Mouse (Mus musculus): ENCODE measurements around the gene Cbwd1. TPM values are rescaled to one million over a fixed set of nuclear protein-coding genes. Genes with fewer than 3 reads are reported as not detected.

The Cbwd1 gene
- polyA plus RNA-seq, 1 experiment from 2014 or later: 22.4 TPM

GRCm38 (mm10) chr19:24993526-24993925 is 32.1 kb upstream of the Cbwd1 start:
- Histone ChIP-seq H3K27ac (no peak overlapping the region), H3K4me3 (no peak overlapping the region), H3K4me1 (no peaks in the 10 kb centered on the region), H3K36me3 (no peaks in the 10 kb centered on the region), H3K9me3 (no peaks in the 10 kb centered on the region), H3K9ac (no peak overlapping the region), H3K4me2 (replicated peaks) (no peak overlapping the region), H3K27me3 (replicated peaks) (peaks cover 22% of the 10 kb centered on the region)
- no peak for ATAC-seq (ENCODE audit: low FRiP score, low read depth)
- 66% methylated on average over 6 of the region's 6 CpGs for WGBS

- ATAC-seq (ENCODE audit: low FRiP score, low read depth): no peak
- no peak overlapping the region for H3K27ac ChIP-seq
- H3K4me2 ChIP-seq (replicated peaks): no peak overlapping the region
- 78% methylated on average over 7 of the region's 7 CpGs for whole genome bisulfite sequencing
- no peaks in the 10 kb centered on the region for H3K27me3 ChIP-seq (replicated peaks)
- no peak overlapping the region for H3K4me3 ChIP-seq
- H3K4me1 ChIP-seq: no peaks in the 10 kb centered on the region
- H3K9ac ChIP-seq: no peak overlapping the region
- H3K36me3 ChIP-seq: no peaks in the 10 kb centered on the region
- H3K9me3 ChIP-seq: no peaks in the 10 kb centered on the region
Measured at GRCm38 (mm10) chr19:24990138-24990822, 28.9 kb upstream of the Cbwd1 start.

GRCm38 (mm10) chr19:24988831-24989230 is 27.4 kb upstream of the Cbwd1 start:
- no peak overlapping the region for H3K9ac ChIP-seq
- WGBS: 82% methylated on average over 5 of the region's 5 CpGs
- no peaks in the 10 kb centered on the region for H3K9me3 ChIP-seq
- H3K4me3 ChIP-seq: no peak overlapping the region
- ATAC-seq (ENCODE audit: low FRiP score, low read depth): no peak
- no peaks in the 10 kb centered on the region for H3K27me3 ChIP-seq (replicated peaks)
- H3K36me3 ChIP-seq: no peaks in the 10 kb centered on the region
- H3K4me1 ChIP-seq: no peaks in the 10 kb centered on the region
- no peak overlapping the region for H3K27ac ChIP-seq
- no peak overlapping the region for H3K4me2 ChIP-seq (replicated peaks)

DNA sequence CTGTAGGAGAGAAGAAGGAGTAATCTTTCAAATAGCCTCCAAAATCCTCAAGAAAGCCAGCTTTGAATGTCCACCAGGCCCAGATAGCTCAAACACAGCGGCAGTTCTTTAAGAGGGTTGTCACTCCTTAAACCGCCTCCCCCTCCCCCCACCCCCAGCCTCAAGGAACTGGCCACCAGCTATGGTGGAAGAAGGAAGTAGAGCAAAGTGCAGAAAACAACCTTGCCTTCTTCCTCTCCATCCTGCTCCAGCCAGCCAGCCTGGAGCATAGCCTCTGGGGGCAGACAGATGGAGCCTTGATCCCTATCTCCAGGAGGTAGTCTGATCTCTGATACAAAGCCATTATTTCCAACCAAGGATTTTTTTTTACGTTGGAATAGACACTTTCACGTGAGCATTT is 25.9 kb upstream of the Cbwd1 start:
- Histone ChIP-seq H3K4me2 (replicated peaks) (no peak overlapping the region), H3K36me3 (no peaks in the 10 kb centered on the region), H3K9me3 (no peaks in the 10 kb centered on the region), H3K27ac (no peak overlapping the region), H3K27me3 (replicated peaks) (no peaks in the 10 kb centered on the region), H3K9ac (no peak overlapping the region), H3K4me1 (no peaks in the 10 kb centered on the region), H3K4me3 (no peak overlapping the region)
- 70% methylated on average over 4 of the region's 4 CpGs for WGBS
- ATAC-seq (ENCODE audit: low FRiP score, low read depth): no peak

- Histone ChIP-seq H3K27ac (no peak overlapping the region), H3K36me3 (no peaks in the 10 kb centered on the region), H3K9ac (no peak overlapping the region), H3K27me3 (replicated peaks) (no peaks in the 10 kb centered on the region), H3K4me3 (no peak overlapping the region), H3K4me2 (replicated peaks) (no peak overlapping the region), H3K4me1 (no peaks in the 10 kb centered on the region), H3K9me3 (no peaks in the 10 kb centered on the region)
- ATAC-seq (ENCODE audit: low FRiP score, low read depth): no peak
- 93% methylated on average over 2 of the region's 2 CpGs for WGBS
Measured at GRCm38 (mm10) chr19:24985045-24985444, 23.6 kb upstream of the Cbwd1 start.

DNA sequence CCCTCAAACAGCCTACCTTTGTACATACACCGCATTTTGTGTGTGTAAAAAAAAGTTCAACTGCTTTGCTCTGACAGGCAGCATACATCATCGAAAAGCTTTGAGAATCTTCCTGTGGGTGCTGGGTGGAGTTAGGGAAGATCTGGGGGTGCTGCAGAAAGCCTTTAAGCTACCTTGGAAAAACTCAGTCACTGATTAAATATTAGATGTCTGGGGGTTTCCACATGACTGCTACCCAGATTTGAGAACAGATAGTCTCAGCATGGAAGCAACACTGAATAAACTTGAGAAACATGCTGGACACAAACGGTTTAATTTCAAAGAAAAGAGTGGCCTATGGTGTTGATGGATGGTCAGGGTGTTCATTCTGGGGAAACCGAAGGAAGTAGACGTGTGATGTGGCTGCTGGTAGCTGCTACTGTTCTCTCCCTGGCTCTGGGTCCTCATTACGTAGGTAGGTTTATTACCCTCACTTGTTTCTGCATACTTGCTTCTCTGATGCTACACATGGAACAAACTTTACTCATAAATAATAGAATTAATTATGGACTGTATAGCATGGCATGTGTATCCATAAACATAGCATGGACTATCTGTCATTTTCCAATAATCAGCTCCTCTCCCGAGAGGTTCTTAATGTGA is 22.6 kb upstream of the Cbwd1 start:
- Histone ChIP-seq H3K36me3 (no peaks in the 10 kb centered on the region), H3K9me3 (no peaks in the 10 kb centered on the region), H3K27ac (no peak overlapping the region), H3K27me3 (replicated peaks) (no peaks in the 10 kb centered on the region), H3K9ac (no peak overlapping the region), H3K4me2 (replicated peaks) (no peak overlapping the region), H3K4me3 (no peak overlapping the region), H3K4me1 (no peaks in the 10 kb centered on the region)
- 78% methylated on average over 7 of the region's 7 CpGs for WGBS
- ATAC-seq (ENCODE audit: low FRiP score, low read depth): no peak

- Histone ChIP-seq H3K27ac (no peak overlapping the region), H3K36me3 (no peaks in the 10 kb centered on the region), H3K4me1 (no peaks in the 10 kb centered on the region), H3K4me2 (replicated peaks) (no peak overlapping the region), H3K4me3 (no peak overlapping the region), H3K27me3 (replicated peaks) (no peaks in the 10 kb centered on the region), H3K9me3 (no peaks in the 10 kb centered on the region), H3K9ac (no peak overlapping the region)
- WGBS: 86% methylated on average over 4 of the region's 4 CpGs
- ATAC-seq (ENCODE audit: low FRiP score, low read depth): no peak
Measured at GRCm38 (mm10) chr19:24983050-24983449, 21.6 kb upstream of the Cbwd1 start.

DNA sequence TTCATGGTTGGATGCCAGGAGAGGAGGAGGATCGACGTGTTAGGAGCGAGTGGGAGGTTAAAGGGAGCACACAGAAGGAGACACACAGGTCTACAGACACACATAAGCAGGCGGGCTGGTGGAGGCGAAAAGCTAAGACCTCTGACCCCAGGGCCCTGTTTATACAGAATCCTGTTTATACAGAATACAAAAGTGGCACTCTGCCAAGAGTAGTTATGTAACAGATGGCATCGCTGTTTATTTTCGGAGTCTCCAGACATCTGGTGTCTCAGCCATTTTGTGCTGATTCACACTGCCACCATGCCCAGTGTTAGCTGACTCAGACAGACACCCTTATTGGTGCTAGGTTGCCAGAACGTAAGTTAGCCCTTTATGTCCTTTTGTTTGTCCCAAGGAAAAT is 19.9 kb upstream of the Cbwd1 start:
- Histone ChIP-seq H3K27me3 (replicated peaks) (no peaks in the 10 kb centered on the region), H3K4me1 (no peaks in the 10 kb centered on the region), H3K4me3 (no peak overlapping the region), H3K36me3 (no peaks in the 10 kb centered on the region), H3K27ac (no peak overlapping the region), H3K9me3 (no peaks in the 10 kb centered on the region), H3K9ac (no peak overlapping the region), H3K4me2 (replicated peaks) (no peak overlapping the region)
- 0 out of 2 replicates have a peak, but pooled peaks have one; percentile 33 for ATAC-seq (ENCODE audit: low FRiP score, low read depth)
- WGBS: 52% methylated on average over 8 of the region's 8 CpGs

DNA sequence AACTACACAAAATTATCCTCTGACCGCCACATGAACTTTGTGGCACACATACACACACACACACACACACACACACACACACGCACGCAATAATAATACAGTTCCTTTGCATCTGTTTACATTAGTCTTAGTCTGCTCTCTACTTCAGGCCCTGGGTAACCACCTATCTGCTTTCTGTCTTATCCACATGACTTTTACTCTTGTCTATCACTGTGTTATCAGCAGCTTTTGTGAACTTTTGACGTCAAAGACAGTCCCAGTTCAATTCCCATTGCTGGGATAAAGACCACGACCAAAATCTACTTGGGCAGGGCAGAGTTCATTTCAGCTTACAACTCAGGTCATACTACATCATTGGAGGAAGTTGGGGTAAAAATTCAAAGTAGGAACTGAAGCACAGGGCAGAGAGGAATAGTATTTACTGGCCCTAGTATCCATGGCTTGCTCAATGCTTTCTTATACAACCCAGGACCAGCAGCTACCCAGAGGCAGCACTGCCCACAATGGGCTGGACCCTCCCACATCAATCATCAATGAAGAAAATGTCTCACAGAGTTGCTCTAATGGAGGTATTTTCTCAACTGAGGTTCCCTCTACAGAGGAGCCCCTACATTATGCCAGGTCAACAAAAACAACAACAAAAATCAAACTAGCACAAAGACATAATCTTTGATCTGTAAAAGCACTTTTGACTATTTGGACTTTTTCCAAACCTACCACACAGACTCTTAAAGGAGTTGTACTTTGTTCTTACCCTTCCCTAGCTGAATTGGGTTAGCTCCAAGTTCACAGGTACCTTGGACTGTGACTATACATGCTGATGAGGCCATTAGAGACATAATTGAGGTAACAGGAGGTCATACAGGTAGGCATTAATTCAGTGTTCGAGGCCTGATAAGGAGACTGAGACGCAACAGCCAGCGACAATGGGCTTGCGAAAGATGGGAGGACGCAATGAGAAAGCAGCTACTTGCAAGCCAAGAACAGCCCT is 17.7 kb upstream of the Cbwd1 start:
- ATAC-seq (ENCODE audit: low FRiP score, low read depth): no peak
- H3K4me2 ChIP-seq (replicated peaks): no peak overlapping the region
- H3K36me3 ChIP-seq: no peaks in the 10 kb centered on the region
- H3K27ac ChIP-seq: no peak overlapping the region
- no peak overlapping the region for H3K4me3 ChIP-seq
- no peaks in the 10 kb centered on the region for H3K9me3 ChIP-seq
- H3K27me3 ChIP-seq (replicated peaks): no peaks in the 10 kb centered on the region
- no peaks in the 10 kb centered on the region for H3K4me1 ChIP-seq
- H3K9ac ChIP-seq: no peak overlapping the region
- WGBS: 89% methylated on average over 10 of the region's 10 CpGs

GRCm38 (mm10) chr19:24977991-24978390 is 16.6 kb upstream of the Cbwd1 start:
- H3K9me3 ChIP-seq: no peaks in the 10 kb centered on the region
- 74% methylated on average over 11 of the region's 11 CpGs for WGBS
- no peaks in the 10 kb centered on the region for H3K36me3 ChIP-seq
- H3K4me3 ChIP-seq: no peak overlapping the region
- no peaks in the 10 kb centered on the region for H3K27me3 ChIP-seq (replicated peaks)
- ATAC-seq (ENCODE audit: low FRiP score, low read depth): no peak
- no peaks in the 10 kb centered on the region for H3K4me1 ChIP-seq
- no peak overlapping the region for H3K27ac ChIP-seq
- H3K9ac ChIP-seq: no peak overlapping the region
- no peak overlapping the region for H3K4me2 ChIP-seq (replicated peaks)

DNA sequence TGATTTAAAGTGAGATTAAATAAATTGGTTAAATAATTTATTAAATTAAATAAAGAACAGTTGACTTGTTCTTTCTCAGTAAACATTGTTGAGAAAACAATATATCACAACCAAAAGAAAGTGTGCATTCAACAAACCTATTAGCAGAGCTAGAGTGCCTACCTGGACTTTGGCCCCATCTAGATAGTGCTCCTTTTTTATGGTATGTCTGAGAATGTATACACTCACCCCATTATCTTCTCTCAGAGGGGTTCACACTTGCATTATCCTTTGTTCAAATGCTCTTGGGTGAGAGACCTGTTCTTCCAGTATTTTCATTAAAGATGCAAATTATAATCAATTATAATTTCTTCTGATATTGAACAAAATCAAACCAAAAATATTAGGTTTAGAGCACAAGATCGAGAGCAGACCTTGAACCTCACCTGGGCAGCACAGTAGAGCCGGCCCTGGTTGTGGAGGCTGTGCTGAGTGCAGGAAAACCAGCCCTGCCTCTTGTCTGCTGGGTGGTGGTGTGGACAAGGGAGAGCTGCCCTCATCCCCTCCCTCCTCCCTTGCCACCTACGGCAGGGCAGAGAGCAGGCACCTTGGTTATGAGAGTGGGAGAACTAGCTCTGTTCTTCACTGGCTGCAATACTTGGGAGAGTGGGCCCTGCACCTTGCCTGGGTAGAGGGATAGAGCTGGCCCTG is 11.4 kb upstream of the Cbwd1 start:
- no peak for ATAC-seq (ENCODE audit: low FRiP score, low read depth)
- Histone ChIP-seq H3K9me3 (no peaks in the 10 kb centered on the region), H3K4me3 (no peak overlapping the region), H3K27me3 (replicated peaks) (no peaks in the 10 kb centered on the region), H3K9ac (no peak overlapping the region), H3K36me3 (no peaks in the 10 kb centered on the region), H3K4me2 (replicated peaks) (no peak overlapping the region), H3K4me1 (no peaks in the 10 kb centered on the region), H3K27ac (no peak overlapping the region)
- 81% methylated on average over 3 of the region's 3 CpGs for WGBS

DNA sequence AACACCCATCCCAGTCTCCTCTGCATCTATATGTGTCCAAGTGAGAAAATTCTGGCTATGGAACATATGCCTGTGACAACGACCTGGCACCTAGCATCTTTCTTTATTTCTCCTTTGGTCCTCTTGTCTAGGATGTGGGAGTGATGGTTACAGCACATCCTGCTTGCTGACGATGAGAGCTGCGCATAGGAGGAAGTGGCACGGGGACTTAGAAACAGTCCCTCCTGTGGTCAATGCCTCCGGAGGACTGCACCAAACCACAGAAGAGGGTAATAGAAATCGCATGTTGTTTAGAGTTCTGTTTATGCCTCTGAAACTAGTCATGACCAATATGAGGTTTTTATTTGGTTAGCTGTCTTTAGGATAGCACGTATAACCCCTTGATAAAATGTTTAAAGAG is 9.9 kb upstream of the Cbwd1 start:
- H3K4me1 ChIP-seq: no peaks in the 10 kb centered on the region
- ATAC-seq (ENCODE audit: low FRiP score, low read depth): no peak
- no peaks in the 10 kb centered on the region for H3K36me3 ChIP-seq
- no peaks in the 10 kb centered on the region for H3K9me3 ChIP-seq
- no peak overlapping the region for H3K9ac ChIP-seq
- no peak overlapping the region for H3K4me3 ChIP-seq
- no peak overlapping the region for H3K4me2 ChIP-seq (replicated peaks)
- H3K27me3 ChIP-seq (replicated peaks): no peaks in the 10 kb centered on the region
- 86% methylated on average over 7 of the region's 7 CpGs for WGBS
- no peak overlapping the region for H3K27ac ChIP-seq
